In the genomic region with DNA sequence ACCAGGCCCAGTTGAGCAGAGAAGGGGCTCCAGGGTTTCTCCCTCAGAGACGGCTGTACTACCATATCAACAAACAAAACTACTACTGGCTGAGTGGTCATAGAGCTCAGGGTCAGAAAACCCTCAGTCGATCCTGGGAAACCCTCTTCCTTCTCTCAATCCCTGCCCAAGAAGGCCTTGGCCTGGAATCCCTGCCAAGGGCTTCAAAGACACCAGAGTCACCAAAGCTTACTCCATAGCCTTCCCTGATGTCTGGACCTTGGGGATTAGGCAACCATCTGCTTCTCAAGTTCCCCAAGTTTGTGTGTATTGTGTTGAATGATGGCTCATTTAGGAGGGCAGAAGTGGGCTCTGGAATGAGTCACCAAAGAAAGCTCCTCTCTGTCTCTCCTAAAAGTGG, we compare ENCODE assay signal across 24 mouse cellular contexts.
DNase-seq lines count a peak whose midpoint lies in the region; ATAC-seq lines count a peak whose summit lies in the region.
"Had no signal": no experiment of that assay in that cellular context is flagged by ENCODE, and none has a peak within 500 bp of the region (broad histone marks: within the 10 kb centered on the region; RNA-seq: fewer than 3 reads in every experiment).

No protein-coding gene starts in this region.

- H3K4me3 ChIP-seq in heart, embryonic 11.5 days (ENCODE audit: low read depth, low read length) = no peak overlapping the region
- H3K4me3 ChIP-seq: embryonic facial prominence, embryonic 10.5 days; embryonic facial prominence, embryonic 13.5 days; erythroblast, embryonic 14.5 days; forebrain, embryonic 12.5 days; forebrain, embryonic 15.5 days; heart, embryonic 12.5 days; heart, embryonic 15.5 days had no signal

- H3K9ac ChIP-seq in heart, embryonic 11.5 days (ENCODE audit: low read depth, low read length) = peak overlapping the region; percentile 22; the same call in 1 of the 2 replicates
- H3K9ac ChIP-seq: embryonic facial prominence, embryonic 13.5 days; forebrain, embryonic 12.5 days; forebrain, embryonic 15.5 days; heart, embryonic 12.5 days; heart, embryonic 15.5 days; hindbrain, embryonic 14.5 days had no signal

- H3K4me2 ChIP-seq in heart, embryonic 11.5 days = no peak overlapping the region
- H3K4me2 ChIP-seq: embryonic facial prominence, embryonic 13.5 days; forebrain, embryonic 12.5 days; forebrain, embryonic 15.5 days; heart, embryonic 12.5 days; heart, embryonic 15.5 days; hindbrain, embryonic 14.5 days had no signal

- H3K4me1 ChIP-seq in heart, embryonic 11.5 days (ENCODE audit: control insufficient read depth, insufficient read depth, low read length) = peaks cover 37% of the 10 kb centered on the region
- H3K4me1 ChIP-seq: embryonic facial prominence, embryonic 10.5 days; forebrain, embryonic 12.5 days; forebrain, embryonic 15.5 days had no signal

- no peak overlapping the region for H3K27ac ChIP-seq in heart, embryonic 11.5 days (ENCODE audit: low read depth, low read length)
- H3K27ac ChIP-seq: embryonic facial prominence, embryonic 10.5 days; embryonic facial prominence, embryonic 13.5 days; forebrain, embryonic 12.5 days; forebrain, embryonic 15.5 days; heart, embryonic 15.5 days; hindbrain, embryonic 14.5 days; hindbrain, postnatal 0 days had no signal

- no peaks in the 10 kb centered on the region for H3K9me3 ChIP-seq in heart, embryonic 11.5 days (replicated peaks; ENCODE audit: control insufficient read depth, low read length)
- H3K9me3 ChIP-seq: embryonic facial prominence, embryonic 10.5 days; embryonic facial prominence, embryonic 13.5 days; forebrain, embryonic 12.5 days; forebrain, embryonic 15.5 days; heart, embryonic 12.5 days; heart, embryonic 15.5 days had no signal

- no peaks in the 10 kb centered on the region for H3K27me3 ChIP-seq in heart, embryonic 11.5 days (ENCODE audit: control insufficient read depth, insufficient read depth, low read length)
- H3K27me3 ChIP-seq: embryonic facial prominence, embryonic 13.5 days; forebrain, embryonic 12.5 days; forebrain, embryonic 15.5 days; heart, embryonic 12.5 days; heart, embryonic 15.5 days had no signal

- 77% methylated on average over 2 of the region's 2 CpGs for whole genome bisulfite sequencing in heart, embryonic 11.5 days (ENCODE audit: insufficient replicate concordance)

- peaks cover 30% of the 10 kb centered on the region for H3K36me3 ChIP-seq in heart, embryonic 11.5 days (ENCODE audit: control insufficient read depth, insufficient read depth, low read length)

- peak; percentile 72 for DNase-seq in adrenal gland, adult 8-10 months
- DNase-seq in adrenal gland, adult 18-20 months (ENCODE audit: low spot score in 2 of 2) = no peak
- no peak for DNase-seq in heart, postnatal 4 days
- peak; percentile 55 for DNase-seq in adipocyte (ENCODE audit: low spot score)
- no peak for DNase-seq in cerebellum, postnatal 10 days
- DNase-seq: embryo, embryonic 11 days; gastrocnemius, postnatal 14 days; heart, adult 11 months; heart, postnatal 10 days; heart, postnatal 36 days; kidney, adult 18-20 months had no signal

- no peak for ATAC-seq in heart, embryonic 11.5 days (replicated peaks; ENCODE audit: insufficient number of reproducible peaks, low FRiP score, low TSS enrichment)
- ATAC-seq: CD4-positive, CD25-positive, alpha-beta regulatory T cell, adult 4 months; forebrain, embryonic 15.5 days; hindbrain, postnatal 0 days; inflammation-experienced regulatory T-cells, adult 6 months; intestine, embryonic 16.5 days had no signal

Comparison
In these comparisons a context has a peak if more than half of its experiments do, and no peak if none do; other contexts are left out.
1. DNase-seq: peak in adrenal gland, adult 8-10 months (single experiment) and adipocyte (single experiment); none in adrenal gland, adult 18-20 months (0 of 2), heart, postnatal 4 days (single experiment) and cerebellum, postnatal 10 days (0 of 2).